Mouse (Mus musculus) forebrain, embryonic 10.5 days (tissue): Measurements from ENCODE around the gene Ssh2. TPM values are rescaled to one million over a fixed set of nuclear protein-coding genes. Genes with fewer than 3 reads are reported as not detected.

Source experiments
- DNase-seq: peaks from one replicate; pipeline ENCODE4 v3.0.0-alpha.2; 2017; ENCODE audit warnings: low spot score; ENCODE audit errors: extremely low spot score
- H3K27ac ChIP-seq: fragments of 300-500 bp; sonication (generic); 2 replicates; pipeline ENCODE4 v1.5.1; 2016; ENCODE audit warnings: mild to moderate bottlenecking
- H3K27me3 ChIP-seq: fragments of 300-500 bp; sonication (generic); 2 replicates; pipeline ENCODE4 v1.6.1; 2016; ENCODE audit warnings: mild to moderate bottlenecking; ENCODE audit not compliant: poor library complexity, severe bottlenecking
- H3K36me3 ChIP-seq: fragments of 300-500 bp; sonication (generic); replicated peaks from 2 replicates; pipeline ENCODE4 v1.6.1; 2016; ENCODE audit warnings: mild to moderate bottlenecking, moderate library complexity
- H3K4me1 ChIP-seq: fragments of 300-500 bp; sonication (generic); 2 replicates; pipeline ENCODE4 v1.6.1; 2016
- H3K4me3 ChIP-seq: fragments of 300-500 bp; sonication (generic); 2 replicates; pipeline ENCODE4 v1.5.1; 2016; ENCODE audit warnings: mild to moderate bottlenecking, moderate library complexity
- H3K9me3 ChIP-seq: fragments of 300-500 bp; sonication (generic); 2 replicates; pipeline ENCODE4 v1.6.1; 2016; ENCODE audit warnings: mild to moderate bottlenecking, moderate library complexity
- WGBS: fragments of 180-500 bp; shearing (Covaris S2); methylation state at CpG from one replicate; pipeline ENCODE4 v1.1.7; 2016; 5-methylcytosine and 5-hydroxymethylcytosine counted together
- polyA plus RNA-seq: library from polyadenylated mRNA; unstranded; fragments of >200 nt; fragmentation: Nextera tagmentation; extraction: Ambion mirVana; gene quantifications from 2 replicates; pipeline ENCODE4 v1.2.1, GENCODE M21; 2016

Gene Ssh2
- polyA plus RNA-seq, 1 experiment from 2014 or later = 9.9 TPM

- H3K27ac ChIP-seq = peak overlapping the region; percentile 61; the same call in 1 of the 2 replicates
Observed at GRCm38 (mm10) chr11:77486798-77487197, 270.7 kb downstream of the Ssh2 start.

GRCm38 (mm10) chr11:77488771-77489581 is 272.9 kb downstream of the Ssh2 start:
- Histone ChIP-seq H3K27ac (peak overlapping the region; percentile 95), H3K27me3 (no peaks in the 10 kb centered on the region), H3K4me3 (peak overlapping the region; percentile 95), H3K4me1 (peaks cover 84% of the 10 kb centered on the region), H3K9me3 (no peaks in the 10 kb centered on the region), H3K36me3 (0 out of 2 replicates have a peak, but pooled peaks cover 4% of the 10 kb centered on the region)
- no peak for DNase-seq
- WGBS = 2% methylated on average over 55 of the region's 55 CpGs

More at GRCm38 (mm10) chr11:77486798-77487197, 270.7 kb downstream of the Ssh2 start:
- DNase-seq = no peak
- Histone ChIP-seq H3K4me3 (peak overlapping the region; percentile 18; the same call in 1 of the 2 replicates), H3K27me3 (no peaks in the 10 kb centered on the region), H3K4me1 (peaks cover 81% of the 10 kb centered on the region), H3K36me3 (peaks cover 6% of the 10 kb centered on the region; the same call in 1 of the 2 replicates), H3K9me3 (no peaks in the 10 kb centered on the region)
- WGBS = 86% methylated on average over 5 of the region's 5 CpGs

- H3K9me3 ChIP-seq = no peaks in the 10 kb centered on the region
- WGBS = 5% methylated on average over 82 of the region's 87 CpGs
- H3K4me3 ChIP-seq = peak within 1 kb of the TSS; percentile 95
- H3K4me1 ChIP-seq = peaks cover 91% of the 10 kb centered on the region
- 0 out of 2 replicates have a peak, but pooled peaks cover 4% of the 10 kb centered on the region for H3K36me3 ChIP-seq
- no peaks in the 10 kb centered on the region for H3K27me3 ChIP-seq
- H3K27ac ChIP-seq = peak within 1 kb of the TSS; percentile 95
- peak; percentile 84 for DNase-seq
Observed at GRCm38 (mm10) chr11:77489591-77490235, 273.6 kb downstream of the Ssh2 start, which contains the start of gene Ankrd13b. Ankrd13b (minus strand) TSS chr11:77489678.

- Histone ChIP-seq H3K27me3 (no peaks in the 10 kb centered on the region), H3K4me1 (peaks cover 91% of the 10 kb centered on the region), H3K27ac (peak overlapping the region; percentile 95; the same call in 1 of the 2 replicates), H3K4me3 (peak overlapping the region; percentile 95), H3K9me3 (no peaks in the 10 kb centered on the region), H3K36me3 (0 out of 2 replicates have a peak, but pooled peaks cover 4% of the 10 kb centered on the region)
- 73% methylated on average over 6 of the region's 6 CpGs for WGBS
- DNase-seq = no peak
Observed at GRCm38 (mm10) chr11:77490451-77490850, 274.4 kb downstream of the Ssh2 start.

GRCm38 (mm10) chr11:77491123-77491501 is 275.0 kb downstream of the Ssh2 start:
- DNase-seq = peak; percentile 97
- Histone ChIP-seq H3K4me3 (peak overlapping the region; percentile 95), H3K4me1 (peaks cover 91% of the 10 kb centered on the region), H3K27me3 (no peaks in the 10 kb centered on the region), H3K27ac (peak overlapping the region; percentile 95), H3K9me3 (no peaks in the 10 kb centered on the region), H3K36me3 (peaks cover 10% of the 10 kb centered on the region; the same call in 1 of the 2 replicates)
- 1% methylated on average over 13 of the region's 13 CpGs for WGBS

GRCm38 (mm10) chr11:77491502-77492291 is 275.6 kb downstream of the Ssh2 start:
- Histone ChIP-seq H3K4me3 (peak overlapping the region; percentile 95), H3K27ac (peak overlapping the region; percentile 95), H3K9me3 (no peaks in the 10 kb centered on the region), H3K4me1 (peaks cover 90% of the 10 kb centered on the region), H3K27me3 (no peaks in the 10 kb centered on the region), H3K36me3 (peaks cover 9% of the 10 kb centered on the region; the same call in 1 of the 2 replicates)
- WGBS = under 1% methylated on average over 23 of the region's 23 CpGs
- DNase-seq = peak; percentile 86

- H3K27ac ChIP-seq = peak overlapping the region; percentile 95
- DNase-seq = no peak
- H3K4me1 ChIP-seq = peaks cover 90% of the 10 kb centered on the region
- under 1% methylated on average over 18 of the region's 18 CpGs for WGBS
- peak overlapping the region; percentile 95 for H3K4me3 ChIP-seq
- H3K27me3 ChIP-seq = no peaks in the 10 kb centered on the region
- peaks cover 8% of the 10 kb centered on the region for H3K36me3 ChIP-seq
- H3K9me3 ChIP-seq = no peaks in the 10 kb centered on the region
Observed at GRCm38 (mm10) chr11:77492311-77492871, 276.3 kb downstream of the Ssh2 start.

- peak overlapping the region; percentile 95 for H3K4me3 ChIP-seq
- DNase-seq = peak; percentile 89
- under 1% methylated on average over 32 of the region's 32 CpGs for WGBS
Observed at GRCm38 (mm10) chr11:77492911-77493332, 276.8 kb downstream of the Ssh2 start.

GRCm38 (mm10) chr11:77493512-77494343 is 277.6 kb downstream of the Ssh2 start, which contains the start of gene Git1:
Git1 (plus strand) TSS chr11:77493562.
- DNase-seq = peak; percentile 56
- H3K9me3 ChIP-seq = no peaks in the 10 kb centered on the region
- peaks cover 16% of the 10 kb centered on the region for H3K36me3 ChIP-seq
- WGBS = under 1% methylated on average over 66 of the region's 74 CpGs
- H3K4me1 ChIP-seq = peaks cover 90% of the 10 kb centered on the region
- no peaks in the 10 kb centered on the region for H3K27me3 ChIP-seq
- H3K27ac ChIP-seq = peak within 1 kb of the TSS; percentile 95
- H3K4me3 ChIP-seq = peak within 1 kb of the TSS; percentile 95

More at GRCm38 (mm10) chr11:77492911-77493332, 276.8 kb downstream of the Ssh2 start:
- peaks cover 90% of the 10 kb centered on the region for H3K4me1 ChIP-seq
- H3K9me3 ChIP-seq = no peaks in the 10 kb centered on the region
- peaks cover 8% of the 10 kb centered on the region for H3K36me3 ChIP-seq
- H3K27me3 ChIP-seq = no peaks in the 10 kb centered on the region
- H3K27ac ChIP-seq = peak overlapping the region; percentile 95

- DNase-seq = no peak
- peaks cover 22% of the 10 kb centered on the region for H3K36me3 ChIP-seq
- peak overlapping the region; percentile 95 for H3K27ac ChIP-seq
- H3K9me3 ChIP-seq = no peaks in the 10 kb centered on the region
- peak overlapping the region; percentile 95 for H3K4me3 ChIP-seq
- no peaks in the 10 kb centered on the region for H3K27me3 ChIP-seq
- WGBS = 45% methylated on average over 4 of the region's 4 CpGs
- H3K4me1 ChIP-seq = peaks cover 90% of the 10 kb centered on the region
Observed at GRCm38 (mm10) chr11:77494344-77494676, 278.2 kb downstream of the Ssh2 start.

GRCm38 (mm10) chr11:77494782-77495181 is 278.7 kb downstream of the Ssh2 start:
- Histone ChIP-seq H3K27ac (peak overlapping the region; percentile 95; the same call in 1 of the 2 replicates), H3K27me3 (no peaks in the 10 kb centered on the region), H3K4me1 (peaks cover 93% of the 10 kb centered on the region), H3K36me3 (peaks cover 26% of the 10 kb centered on the region), H3K4me3 (peak overlapping the region; percentile 95), H3K9me3 (no peaks in the 10 kb centered on the region)
- WGBS = 79% methylated on average over 6 of the region's 6 CpGs
- DNase-seq = no peak
